Mouse (Mus musculus): ENCODE data around the gene Epb41.

The Epb41 gene

DNA sequence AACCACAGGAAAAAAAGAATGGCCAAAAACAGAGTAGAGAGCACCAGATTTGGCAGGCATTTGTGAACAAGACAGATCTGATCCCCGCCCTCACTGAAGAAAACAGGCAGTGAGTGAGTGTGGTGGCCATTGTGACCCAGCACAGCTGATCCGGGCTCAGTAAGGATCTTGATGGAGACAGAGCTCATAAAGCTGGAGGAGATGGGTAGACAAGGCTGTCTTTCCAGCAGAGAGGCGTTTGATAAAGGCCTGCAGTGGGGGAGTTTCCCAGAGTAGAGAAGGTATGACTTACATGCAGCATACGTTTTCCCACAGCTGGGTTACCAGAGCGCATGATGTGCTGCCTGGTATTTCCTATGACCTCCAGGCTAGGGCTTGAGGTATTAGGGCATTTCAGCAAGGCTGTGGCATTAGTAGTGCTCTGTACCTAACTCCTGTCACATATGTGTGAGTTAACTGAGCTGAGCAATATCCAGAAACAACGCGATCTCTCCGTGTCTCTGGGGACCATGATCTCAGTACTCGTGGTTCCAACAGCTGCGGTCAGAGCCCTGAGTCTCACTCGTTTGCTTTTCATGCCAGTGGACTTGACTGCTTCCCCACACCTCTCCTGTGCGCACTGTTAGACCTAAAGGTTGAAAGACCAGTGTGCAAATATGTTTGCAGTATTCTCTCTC, 176.5 kb downstream of the Epb41 start:
- no peak for DNase-seq (ENCODE audit: low read depth, low spot score)

GRCm38 (mm10) chr4:131897787-131898186, 177.3 kb downstream of the Epb41 start:
- DNase-seq (ENCODE audit: low read depth, low spot score): no peak

DNA sequence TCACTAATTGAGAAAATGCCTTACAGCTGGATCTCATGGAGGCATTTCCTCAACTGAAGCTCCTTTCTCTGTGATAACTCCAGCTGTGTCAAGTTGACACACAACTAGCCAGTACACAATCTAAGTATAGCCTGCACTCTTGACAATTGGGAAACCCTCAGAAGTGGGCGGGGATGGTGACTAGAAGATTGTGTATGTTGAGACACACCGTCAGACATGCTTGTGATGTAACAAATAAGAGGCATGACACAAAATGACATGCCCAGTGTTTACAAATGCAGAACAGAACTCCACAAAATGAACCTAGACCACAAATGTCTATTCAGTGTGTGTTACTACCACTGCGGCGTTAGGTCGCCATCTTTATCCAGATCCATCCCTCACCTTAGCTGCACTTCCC, 178.0 kb downstream of the Epb41 start:
- no peak for DNase-seq (ENCODE audit: low read depth, low spot score)

GRCm38 (mm10) chr4:131890692-131891091, 184.4 kb downstream of the Epb41 start:
- DNase-seq (ENCODE audit: low read depth, low spot score): no peak

GRCm38 (mm10) chr4:131888564-131888963, 186.6 kb downstream of the Epb41 start:
- DNase-seq (ENCODE audit: low read depth, low spot score): no peak

DNA sequence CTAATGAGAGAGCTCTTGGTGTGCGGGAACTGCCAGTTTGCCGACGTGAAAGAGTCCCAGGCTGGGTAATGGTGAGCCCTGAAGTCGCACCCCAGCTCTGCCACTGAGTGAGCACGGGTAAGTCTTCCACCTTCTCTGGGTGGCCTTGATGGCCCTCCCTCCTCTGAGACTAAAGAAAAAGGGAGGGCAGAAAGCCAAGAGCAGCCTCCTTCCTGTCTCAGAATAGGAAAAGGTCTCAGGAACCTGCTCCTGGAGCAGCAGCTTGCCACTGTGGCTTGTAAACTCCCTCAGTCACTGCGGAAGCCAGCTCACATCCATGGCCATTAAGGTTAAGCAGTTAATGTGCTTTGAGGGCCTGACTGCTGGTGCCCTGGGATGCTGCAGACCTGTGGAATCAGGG, 189.7 kb downstream of the Epb41 start:
- DNase-seq (ENCODE audit: low read depth, low spot score): no peak

GRCm38 (mm10) chr4:131883571-131883970, 191.6 kb downstream of the Epb41 start:
- DNase-seq (ENCODE audit: low read depth, low spot score): no peak

GRCm38 (mm10) chr4:131881306-131881705, 193.8 kb downstream of the Epb41 start:
- no peak for DNase-seq (ENCODE audit: low read depth, low spot score)

DNA sequence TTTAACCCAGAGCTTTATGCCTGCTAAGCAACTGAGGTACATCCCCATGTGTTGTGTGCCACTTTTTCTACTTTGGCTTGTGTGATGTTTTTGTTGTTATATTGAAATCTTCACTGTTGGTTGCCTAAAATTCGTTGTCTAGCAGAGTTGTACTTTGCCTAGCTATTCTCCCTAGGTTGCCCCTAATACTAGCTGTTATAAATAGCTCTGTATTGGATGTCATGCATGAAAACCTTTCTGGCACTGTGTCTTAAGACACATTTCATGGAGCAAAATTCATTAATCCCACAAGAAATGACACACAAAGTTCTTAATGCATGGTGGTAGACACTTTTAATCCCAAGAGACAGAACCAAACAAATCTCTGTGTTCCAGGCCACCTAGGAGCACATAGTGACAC, 195.4 kb downstream of the Epb41 start:
- no peak for DNase-seq (ENCODE audit: low read depth, low spot score)

- no peak for DNase-seq (ENCODE audit: low read depth, low spot score)
These were observed 198.3 kb downstream of the Epb41 start for GRCm38 (mm10) chr4:131876836-131877235.

DNA sequence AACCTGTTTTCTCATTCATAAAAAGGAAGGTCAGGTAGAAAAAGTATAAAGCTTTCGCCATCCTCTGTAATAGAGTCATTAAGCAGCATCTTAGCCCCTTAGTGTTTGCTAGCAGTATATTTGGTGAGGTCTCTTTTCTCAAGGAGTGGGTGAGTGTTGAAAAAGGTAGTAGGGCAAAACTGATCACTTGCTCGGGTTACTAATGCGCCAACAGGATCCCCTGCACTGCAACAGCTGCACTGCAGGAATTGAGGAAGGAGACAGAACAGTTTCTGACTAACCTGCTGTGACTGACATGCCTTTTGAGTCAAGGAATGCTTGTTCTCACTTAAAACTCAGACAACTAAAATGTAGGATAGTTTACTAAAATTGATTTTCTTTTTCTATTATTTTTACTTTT, 199.9 kb downstream of the Epb41 start:
- no peak for DNase-seq (ENCODE audit: low read depth, low spot score)

DNA sequence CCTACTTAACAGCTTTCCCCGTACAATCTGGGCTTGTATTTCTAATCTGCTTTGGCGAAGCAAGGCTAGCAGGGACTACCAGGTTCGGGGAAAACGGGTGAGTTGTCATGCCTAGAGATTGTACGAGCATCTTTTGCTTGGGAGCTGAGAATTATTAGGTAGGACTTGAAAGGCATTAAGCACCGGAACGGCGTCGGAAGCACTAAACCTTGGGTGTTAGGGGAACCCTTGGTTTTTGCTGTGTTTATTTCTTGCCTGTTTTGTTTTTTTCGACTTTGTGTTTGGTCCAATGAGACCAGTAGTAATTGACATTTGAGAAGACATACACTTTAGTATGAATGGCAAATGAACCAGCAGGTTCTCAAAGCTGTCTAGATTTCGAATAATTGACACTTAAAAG, 200.6 kb downstream of the Epb41 start:
- no peak for DNase-seq (ENCODE audit: low read depth, low spot score)

GRCm38 (mm10) chr4:131874169-131874536, 201.0 kb downstream of the Epb41 start:
- no peak for DNase-seq (ENCODE audit: low read depth, low spot score)

All from retina, adult 2 months (tissue).